Mouse (Mus musculus) liver, embryonic 14.5 days (tissue): ENCODE measurements around the gene Eif4a1. TPM values are rescaled to one million over a fixed set of nuclear protein-coding genes. Genes with fewer than 3 reads are reported as not detected.
A peak's percentile ranks its signal among the peaks of the same experiment; 100 is the strongest.

Experiments used
- ATAC-seq: fragments of 200-750 bp; cut with Nextera tagmentation; 2 replicates; pipeline ENCODE4 v1.8.0; 2017; ENCODE audit warnings: moderate number of reproducible peaks, mild to moderate bottlenecking, moderate library complexity; ENCODE audit not compliant: insufficient read depth
- DNase-seq, 3 experiments: peaks; one replicate each; pipeline ENCODE4 v3.0.0-alpha.2; 2012 to 2013; ENCODE audit warnings: low read depth in 3 of 3, low spot score in 3 of 3
- H3K27ac ChIP-seq: fragments of 300-500 bp; sonication (generic); 2 replicates; pipeline ENCODE4 v1.5.1; 2014; ENCODE audit warnings: moderate library complexity, mild to moderate bottlenecking, control low read depth, inconsistent platforms
- H3K27me3 ChIP-seq: fragments of 300-500 bp; sonication (generic); 2 replicates; pipeline ENCODE4 v1.6.1; 2014; ENCODE audit warnings: mild to moderate bottlenecking, low read length, moderate library complexity; ENCODE audit not compliant: control insufficient read depth, insufficient read depth
- H3K36me3 ChIP-seq: fragments of 300-500 bp; sonication (generic); replicated peaks from 2 replicates; pipeline ENCODE4 v1.6.1; 2014; ENCODE audit warnings: low read depth; ENCODE audit not compliant: control insufficient read depth, insufficient read depth
- H3K4me1 ChIP-seq, 2 experiments: fragments of 200-500 bp in 1 of 2; fragments of 300-500 bp in 1 of 2; sonication (generic) in 1 of 2; replicated peaks; 2 replicates each; pipeline ENCODE4 v1.6.1; 2012 to 2014; ENCODE audit warnings: antibody characterized with exemption in 1 of 2, inconsistent platforms in 1 of 2, low read length in 1 of 2; ENCODE audit not compliant: control insufficient read depth in 2 of 2, insufficient read depth in 2 of 2
- H3K4me2 ChIP-seq: fragments of 300-500 bp; sonication (generic); 2 replicates; pipeline ENCODE4 v1.6.1; 2014; ENCODE audit warnings: low read depth, mild to moderate bottlenecking, control low read depth, moderate library complexity
- H3K4me3 ChIP-seq, 2 experiments: fragments of 200-500 bp in 1 of 2; fragments of 300-500 bp in 1 of 2; sonication (generic) in 1 of 2; 2 replicates each; pipeline ENCODE4 v1.5.1; 2012 to 2014; ENCODE audit warnings: low read depth in 2 of 2, low read length in 2 of 2, mild to moderate bottlenecking in 2 of 2, control low read depth in 1 of 2, inconsistent platforms in 1 of 2, moderate library complexity in 1 of 2; ENCODE audit not compliant: insufficient read depth in 1 of 2
- H3K9ac ChIP-seq: fragments of 300-500 bp; sonication (generic); replicated peaks from 2 replicates; pipeline ENCODE4 v1.6.1; 2014; ENCODE audit warnings: mild to moderate bottlenecking, control low read depth, moderate library complexity
- H3K9me3 ChIP-seq: fragments of 300-500 bp; sonication (generic); 2 replicates; pipeline ENCODE4 v1.6.1; 2016; ENCODE audit warnings: low read length, mixed read lengths; ENCODE audit not compliant: control insufficient read depth
- CTCF ChIP-seq: IDR thresholded peaks from 2 replicates; pipeline ENCODE4 v1.5.1; 2016; ENCODE audit warnings: antibody characterized with exemption, low read depth, control low read depth
- EP300 ChIP-seq: IDR thresholded peaks from 2 replicates; pipeline ENCODE4 v1.6.1; 2016; ENCODE audit warnings: antibody characterized with exemption, low read depth
- WGBS: fragments of 180-500 bp; shearing (Covaris S2); extraction: QIAGEN DNeasy Blood & Tissue Kit; methylation state at CpG from one replicate; pipeline ENCODE4 v1.1.7; 2014; ENCODE audit not compliant: insufficient replicate concordance; 5-methylcytosine and 5-hydroxymethylcytosine counted together
- polyA plus RNA-seq, 2 experiments: library from polyadenylated mRNA; depleted of rRNA in 1 of 2; stranded (reverse) in 1 of 2; unstranded in 1 of 2; fragments of >200 nt; fragmentation: Nextera tagmentation in 1 of 2; extraction: Ambion mirVana in 1 of 2; gene quantifications; 2 replicates each; pipeline versions ENCODE4 v1.2.1 to v1.2.3; 2012 to 2014

The Eif4a1 gene
- polyA plus RNA-seq, 2 experiments: 316 to 420 TPM

DNA sequence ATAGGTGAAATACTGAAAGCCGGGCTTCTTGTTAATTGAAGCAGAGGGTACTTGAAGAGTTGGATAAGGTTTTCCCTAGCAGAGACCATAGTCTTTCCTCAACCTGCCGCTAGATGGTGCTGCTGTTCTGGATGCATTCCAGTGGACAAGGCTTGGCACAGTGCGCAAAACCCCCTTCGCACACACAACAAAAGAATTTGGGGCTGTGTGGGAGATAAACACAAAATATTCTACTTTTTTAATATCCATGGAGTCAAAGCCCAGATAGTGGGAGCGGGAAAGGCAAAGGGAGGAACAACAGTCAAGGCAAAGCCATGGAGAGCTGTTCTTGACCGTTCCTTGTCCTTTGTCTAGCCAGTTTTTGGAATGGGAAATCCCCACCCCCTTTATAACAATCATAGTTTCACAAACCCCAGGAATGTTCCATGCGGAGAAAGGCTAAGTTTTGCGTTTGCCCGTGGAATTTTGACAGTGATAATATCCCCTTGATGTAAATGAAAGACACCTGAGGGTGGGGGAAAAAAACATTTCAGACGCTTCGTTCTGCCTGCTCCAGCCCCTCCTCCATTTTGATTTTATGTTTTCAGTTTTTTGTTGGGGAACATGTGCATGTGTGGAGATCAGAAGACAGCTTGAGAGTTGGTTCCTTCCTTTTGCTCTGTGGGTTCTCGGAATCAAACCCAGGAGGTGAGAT, 10.8 kb upstream of the Eif4a1 start:
- Histone ChIP-seq H3K27me3 (no peaks in the 10 kb centered on the region), H3K4me2 (peak overlapping the region; percentile 93), H3K9me3 (no peaks in the 10 kb centered on the region), H3K36me3 (peaks cover 6% of the 10 kb centered on the region), H3K4me1 (peaks cover 8 to 21% of the 10 kb centered on the region in 2 experiments; a peak in 3 of 4 replicates), H3K27ac (no peak overlapping the region), H3K4me3 (peak overlapping the region in 1 of 2 experiments; percentile 82; a peak in 2 of 4 replicates), H3K9ac (no peak overlapping the region)
- 29% methylated on average over 12 of the region's 12 CpGs for WGBS
- DNase-seq (peak; percentile 80 to 81 (median 81)), ATAC-seq (no peak)
- TF ChIP-seq CTCF (peak; percentile 96), EP300 (no peak)

DNA sequence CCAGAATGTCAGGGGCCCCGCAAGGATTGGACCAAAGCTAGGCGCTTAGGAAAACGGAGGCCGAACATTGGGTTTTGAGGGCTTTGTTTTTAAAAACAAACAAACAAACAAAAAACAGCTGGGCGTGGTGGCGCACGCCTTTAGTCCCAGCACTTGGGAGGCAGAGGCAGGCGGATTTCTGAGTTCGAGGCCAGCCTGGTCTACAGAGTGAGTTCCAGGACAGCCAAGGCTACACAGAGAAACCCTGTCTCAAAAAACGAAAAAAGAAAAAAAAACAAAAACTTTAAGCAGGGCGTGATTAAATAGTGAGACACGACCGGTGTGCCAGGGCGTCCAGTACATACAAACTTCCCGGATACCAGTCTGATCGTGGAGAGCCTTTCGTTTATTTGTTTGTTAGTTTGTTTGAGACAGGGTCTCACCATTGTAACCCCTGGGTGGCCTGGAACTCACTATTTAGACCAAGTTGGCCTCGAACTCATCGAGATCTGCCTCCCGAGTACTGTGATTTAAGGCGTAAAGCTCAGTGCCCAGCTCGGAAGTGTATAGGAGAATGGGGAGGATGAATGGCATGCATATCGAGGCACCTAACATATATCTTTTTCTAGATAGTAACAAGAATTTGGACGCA, 10.1 kb upstream of the Eif4a1 start:
- DNase-seq: no peak
- Histone ChIP-seq H3K4me3 (peak overlapping the region; percentile 73 to 82), H3K4me1 (peaks cover 8 to 21% of the 10 kb centered on the region in 2 experiments; a peak in 3 of 4 replicates), H3K27ac (peak overlapping the region; percentile 88), H3K9me3 (no peaks in the 10 kb centered on the region), H3K9ac (peak overlapping the region; percentile 80), H3K27me3 (no peaks in the 10 kb centered on the region), H3K4me2 (peak overlapping the region; percentile 93), H3K36me3 (peaks cover 7% of the 10 kb centered on the region)
- TF ChIP-seq CTCF (no peak), EP300 (no peak)
- WGBS: 21% methylated on average over 24 of the region's 24 CpGs
- ATAC-seq: peak; percentile 31

DNA sequence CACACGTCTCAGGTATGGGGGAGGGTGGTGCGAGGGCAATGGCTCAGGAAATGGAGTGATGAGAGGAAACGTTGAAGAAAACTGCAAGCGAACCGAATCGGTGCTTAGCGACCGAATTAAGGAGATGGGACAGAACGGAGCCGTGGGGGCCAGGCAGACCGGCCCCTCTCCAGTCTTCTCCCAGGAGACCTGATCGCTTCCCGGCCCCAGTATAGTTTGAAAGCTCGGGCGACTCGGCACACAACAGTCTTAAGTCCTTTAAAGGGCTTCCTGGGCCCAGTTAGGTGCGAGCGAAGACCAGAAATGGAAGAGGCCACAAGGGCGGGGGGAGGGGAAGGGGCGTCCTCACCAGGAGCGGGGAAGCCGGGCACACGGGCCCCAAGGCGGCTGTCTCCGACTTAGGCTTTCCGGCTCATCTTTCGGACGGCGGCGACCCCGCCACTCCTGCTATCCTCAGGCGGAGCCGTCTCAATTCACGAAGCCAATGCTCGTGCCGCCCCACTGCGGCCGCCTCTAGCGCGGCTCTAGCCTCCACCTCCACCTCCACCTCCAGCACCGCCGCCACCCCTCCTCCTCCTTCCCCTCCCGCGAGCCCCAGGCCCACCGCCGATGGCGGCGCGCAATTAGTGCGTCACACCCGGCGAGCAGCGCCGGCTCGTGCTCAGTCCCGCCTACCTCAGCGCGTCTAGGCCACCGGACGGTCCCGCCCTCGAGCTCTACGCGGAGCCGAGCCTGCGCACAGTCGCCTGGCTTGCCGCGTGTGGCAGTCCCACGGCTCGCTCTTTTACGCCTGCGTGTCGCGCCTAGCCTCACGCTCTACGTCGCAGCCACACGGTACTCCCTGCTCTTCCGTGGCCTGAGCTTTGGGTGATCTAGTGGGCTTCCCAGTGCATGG, 9.3 kb upstream of the Eif4a1 start, which contains the start of gene Senp3:
Senp3 (minus strand) TSS at position 771 of the 895 bp plus-strand sequence.
- peak within 1 kb of the TSS; percentile 80 for H3K9ac ChIP-seq
- peak; percentile 86 to 88 (median 88) for DNase-seq
- peak; percentile 97 for ATAC-seq
- peak within 1 kb of the TSS; percentile 93 for H3K4me2 ChIP-seq
- no peaks in the 10 kb centered on the region for H3K27me3 ChIP-seq
- H3K4me1 ChIP-seq: peaks cover 8 to 18% of the 10 kb centered on the region in 2 experiments; a peak in 3 of 4 replicates
- H3K27ac ChIP-seq: peak within 1 kb of the TSS; percentile 88
- 0 out of 2 replicates have a peak, but pooled peaks have one; percentile 19 for TF ChIP-seq CTCF
- TF ChIP-seq EP300: no peak
- peak within 1 kb of the TSS; percentile 73 to 82 for H3K4me3 ChIP-seq
- H3K9me3 ChIP-seq: no peaks in the 10 kb centered on the region
- WGBS: under 1% methylated on average over 75 of the region's 80 CpGs
- peaks cover 10% of the 10 kb centered on the region for H3K36me3 ChIP-seq

DNA sequence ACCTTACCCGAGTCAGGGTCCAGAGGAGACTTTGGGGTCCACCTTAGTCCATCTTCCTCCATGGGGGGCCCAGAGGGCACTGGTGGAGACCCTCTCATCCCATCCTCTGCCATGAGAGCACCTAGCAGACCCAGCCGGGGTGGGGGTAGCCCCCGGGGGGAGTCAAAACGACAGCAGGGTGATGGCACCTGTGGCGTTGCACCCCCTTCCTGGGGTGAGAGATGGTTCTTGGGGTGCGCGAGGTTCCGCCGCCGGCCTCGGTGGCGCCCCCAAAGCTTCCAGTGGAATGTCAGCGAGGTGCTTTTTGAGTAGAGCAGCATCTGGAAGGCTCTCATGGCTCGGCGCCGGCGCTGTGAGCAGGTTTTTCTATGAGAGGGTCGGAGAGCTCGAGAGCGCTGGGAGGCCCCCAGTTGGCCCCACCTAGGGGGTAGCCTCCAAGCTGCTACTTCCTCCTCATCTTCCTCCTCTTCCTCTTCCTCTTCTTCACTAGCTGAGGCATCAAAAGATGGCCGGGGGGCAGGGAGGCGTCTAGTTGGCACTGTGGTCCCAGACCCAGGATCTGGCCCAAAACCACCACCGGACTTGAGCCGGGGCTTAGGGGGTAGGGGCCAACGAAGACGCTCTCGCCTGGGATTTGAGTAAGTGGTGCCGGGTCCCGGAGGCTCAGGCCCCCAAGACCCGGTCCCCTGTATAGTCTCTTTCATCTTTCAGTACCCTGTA, 8.1 kb upstream of the Eif4a1 start:
- WGBS: 83% methylated on average over 30 of the region's 30 CpGs
- H3K4me3 ChIP-seq: peak overlapping the region in 1 of 2 experiments; percentile 82; a peak in 2 of 4 replicates
- ATAC-seq (no peak), DNase-seq (no peak)
- peaks cover 8 to 11% of the 10 kb centered on the region in 2 experiments; a peak in 3 of 4 replicates for H3K4me1 ChIP-seq
- H3K9me3 ChIP-seq: no peaks in the 10 kb centered on the region
- H3K4me2 ChIP-seq: peak overlapping the region; percentile 93
- H3K9ac ChIP-seq: peak overlapping the region; percentile 80
- TF ChIP-seq EP300: no peak
- 0 out of 2 replicates have a peak, but pooled peaks have one; percentile 3 for TF ChIP-seq CTCF
- peaks cover 22% of the 10 kb centered on the region for H3K36me3 ChIP-seq
- H3K27me3 ChIP-seq: no peaks in the 10 kb centered on the region
- no peak overlapping the region for H3K27ac ChIP-seq
